Mouse (Mus musculus): Measurements from ENCODE around the gene Ift20. TPM values are rescaled to one million over a fixed set of nuclear protein-coding genes. Genes with fewer than 3 reads are reported as not detected.

Gene Ift20
- polyA plus RNA-seq, 1 experiment from 2014 or later = 139 TPM

GRCm38 (mm10) chr11:78549491-78549987 is 13.4 kb downstream of the Ift20 start:
- Histone ChIP-seq H3K4me3 (peak overlapping the region; percentile 70), H3K27ac (no peak overlapping the region), H3K9ac (peak overlapping the region; percentile 73; the same call in 1 of the 2 replicates), H3K9me3 (0 out of 2 replicates have a peak, but pooled peaks cover 2% of the 10 kb centered on the region), H3K4me1 (peaks cover 12% of the 10 kb centered on the region), H3K4me2 (replicated peaks) (peak overlapping the region; percentile 72), H3K27me3 (no peaks in the 10 kb centered on the region), H3K36me3 (peaks cover 5% of the 10 kb centered on the region)
- 11% methylated on average over 5 of the region's 5 CpGs for WGBS
- no peak for ATAC-seq (ENCODE audit: insufficient number of reproducible peaks, insufficient read depth, low FRiP score, low TSS enrichment)

GRCm38 (mm10) chr11:78550168-78551058 is 14.3 kb downstream of the Ift20 start, which contains the start of gene Tmem97:
Gene Tmem97, minus strand, starts transcription at chr11:78550777.
- H3K27ac ChIP-seq = peak within 1 kb of the TSS; percentile 81
- H3K4me1 ChIP-seq = peaks cover 12% of the 10 kb centered on the region
- H3K9me3 ChIP-seq = 0 out of 2 replicates have a peak, but pooled peaks cover 2% of the 10 kb centered on the region
- H3K4me3 ChIP-seq = peak within 1 kb of the TSS; percentile 70
- peak within 1 kb of the TSS; percentile 72 for H3K4me2 ChIP-seq (replicated peaks)
- H3K36me3 ChIP-seq = peaks cover 4% of the 10 kb centered on the region
- peak within 1 kb of the TSS; percentile 73 for H3K9ac ChIP-seq
- WGBS = under 1% methylated on average over 60 of the region's 60 CpGs
- no peaks in the 10 kb centered on the region for H3K27me3 ChIP-seq
- peak; percentile 100 for ATAC-seq (ENCODE audit: insufficient number of reproducible peaks, insufficient read depth, low FRiP score, low TSS enrichment)

- H3K9me3 ChIP-seq = 0 out of 2 replicates have a peak, but pooled peaks cover 2% of the 10 kb centered on the region
- WGBS = 34% methylated on average over 6 of the region's 6 CpGs
- ATAC-seq (ENCODE audit: insufficient number of reproducible peaks, insufficient read depth, low FRiP score, low TSS enrichment) = peak; percentile 53; the same call in 1 of the 2 replicates
- H3K27me3 ChIP-seq = no peaks in the 10 kb centered on the region
- H3K36me3 ChIP-seq = no peaks in the 10 kb centered on the region
- peak overlapping the region; percentile 70 for H3K4me3 ChIP-seq
- H3K4me1 ChIP-seq = peaks cover 12% of the 10 kb centered on the region
- H3K4me2 ChIP-seq (replicated peaks) = peak overlapping the region; percentile 72
- H3K27ac ChIP-seq = peak overlapping the region; percentile 61
- peak overlapping the region; percentile 43 for H3K9ac ChIP-seq
Observed at GRCm38 (mm10) chr11:78551059-78551398, 14.9 kb downstream of the Ift20 start.

- no peak overlapping the region for H3K9ac ChIP-seq
- no peak overlapping the region for H3K27ac ChIP-seq
- no peak overlapping the region for H3K4me2 ChIP-seq (replicated peaks)
- no peak overlapping the region for H3K4me3 ChIP-seq
- ATAC-seq (ENCODE audit: insufficient number of reproducible peaks, insufficient read depth, low FRiP score, low TSS enrichment) = no peak
- H3K4me1 ChIP-seq = no peaks in the 10 kb centered on the region
- no peaks in the 10 kb centered on the region for H3K36me3 ChIP-seq
- 0 out of 2 replicates have a peak, but pooled peaks cover 2% of the 10 kb centered on the region for H3K9me3 ChIP-seq
- no peaks in the 10 kb centered on the region for H3K27me3 ChIP-seq
- WGBS = 82% methylated on average over 3 of the region's 3 CpGs
Observed at GRCm38 (mm10) chr11:78555623-78556022, 19.5 kb downstream of the Ift20 start.

- WGBS = 76% methylated on average over 4 of the region's 4 CpGs
- no peaks in the 10 kb centered on the region for H3K36me3 ChIP-seq
- H3K4me2 ChIP-seq (replicated peaks) = no peak overlapping the region
- no peak overlapping the region for H3K27ac ChIP-seq
- no peak overlapping the region for H3K9ac ChIP-seq
- no peak for ATAC-seq (ENCODE audit: insufficient number of reproducible peaks, insufficient read depth, low FRiP score, low TSS enrichment)
- no peak overlapping the region for H3K4me3 ChIP-seq
- no peaks in the 10 kb centered on the region for H3K27me3 ChIP-seq
- H3K4me1 ChIP-seq = no peaks in the 10 kb centered on the region
- 0 out of 2 replicates have a peak, but pooled peaks cover 2% of the 10 kb centered on the region for H3K9me3 ChIP-seq
Observed at GRCm38 (mm10) chr11:78556070-78556469, 19.9 kb downstream of the Ift20 start.

GRCm38 (mm10) chr11:78557241-78557640 is 21.1 kb downstream of the Ift20 start:
- WGBS = 49% methylated on average over 8 of the region's 8 CpGs

GRCm38 (mm10) chr11:78560447-78560846 is 24.3 kb downstream of the Ift20 start:
- Histone ChIP-seq H3K27ac (no peak overlapping the region), H3K9ac (no peak overlapping the region), H3K9me3 (no peaks in the 10 kb centered on the region), H3K4me1 (no peaks in the 10 kb centered on the region), H3K36me3 (no peaks in the 10 kb centered on the region), H3K4me2 (replicated peaks) (no peak overlapping the region), H3K4me3 (no peak overlapping the region), H3K27me3 (no peaks in the 10 kb centered on the region)
- no peak for ATAC-seq (ENCODE audit: insufficient number of reproducible peaks, insufficient read depth, low FRiP score, low TSS enrichment)
- 18% methylated on average over 4 of the region's 4 CpGs for WGBS

More at GRCm38 (mm10) chr11:78557241-78557640, 21.1 kb downstream of the Ift20 start:
- H3K4me1 ChIP-seq = no peaks in the 10 kb centered on the region
- H3K27me3 ChIP-seq = no peaks in the 10 kb centered on the region
- ATAC-seq (ENCODE audit: insufficient number of reproducible peaks, insufficient read depth, low FRiP score, low TSS enrichment) = no peak
- H3K36me3 ChIP-seq = no peaks in the 10 kb centered on the region
- no peak overlapping the region for H3K4me3 ChIP-seq
- H3K4me2 ChIP-seq (replicated peaks) = no peak overlapping the region
- no peak overlapping the region for H3K27ac ChIP-seq
- 0 out of 2 replicates have a peak, but pooled peaks cover 2% of the 10 kb centered on the region for H3K9me3 ChIP-seq
- no peak overlapping the region for H3K9ac ChIP-seq

GRCm38 (mm10) chr11:78566775-78567174 is 30.6 kb downstream of the Ift20 start:
- no peak overlapping the region for H3K27ac ChIP-seq
- no peaks in the 10 kb centered on the region for H3K27me3 ChIP-seq
- H3K9ac ChIP-seq = no peak overlapping the region
- no peaks in the 10 kb centered on the region for H3K4me1 ChIP-seq
- ATAC-seq (ENCODE audit: insufficient number of reproducible peaks, insufficient read depth, low FRiP score, low TSS enrichment) = no peak
- H3K9me3 ChIP-seq = no peaks in the 10 kb centered on the region
- peaks cover 24% of the 10 kb centered on the region for H3K36me3 ChIP-seq
- WGBS = 59% methylated on average over 6 of the region's 6 CpGs
- no peak overlapping the region for H3K4me2 ChIP-seq (replicated peaks)
- no peak overlapping the region for H3K4me3 ChIP-seq

GRCm38 (mm10) chr11:78567614-78568013 is 31.5 kb downstream of the Ift20 start:
- H3K27ac ChIP-seq = no peak overlapping the region
- H3K4me2 ChIP-seq (replicated peaks) = no peak overlapping the region
- H3K27me3 ChIP-seq = no peaks in the 10 kb centered on the region
- H3K36me3 ChIP-seq = peaks cover 32% of the 10 kb centered on the region
- no peak overlapping the region for H3K9ac ChIP-seq
- H3K4me3 ChIP-seq = no peak overlapping the region
- no peak for ATAC-seq (ENCODE audit: insufficient number of reproducible peaks, insufficient read depth, low FRiP score, low TSS enrichment)
- WGBS = 95% methylated on average over 6 of the region's 6 CpGs
- no peaks in the 10 kb centered on the region for H3K4me1 ChIP-seq
- no peaks in the 10 kb centered on the region for H3K9me3 ChIP-seq

- WGBS = 86% methylated on average over 10 of the region's 10 CpGs
- no peak overlapping the region for H3K27ac ChIP-seq
- no peak overlapping the region for H3K4me3 ChIP-seq
- peaks cover 39% of the 10 kb centered on the region for H3K36me3 ChIP-seq
- no peak overlapping the region for H3K4me2 ChIP-seq (replicated peaks)
- H3K27me3 ChIP-seq = no peaks in the 10 kb centered on the region
- no peaks in the 10 kb centered on the region for H3K4me1 ChIP-seq
- H3K9ac ChIP-seq = no peak overlapping the region
- no peaks in the 10 kb centered on the region for H3K9me3 ChIP-seq
- ATAC-seq (ENCODE audit: insufficient number of reproducible peaks, insufficient read depth, low FRiP score, low TSS enrichment) = no peak
Observed at GRCm38 (mm10) chr11:78568827-78569226, 32.7 kb downstream of the Ift20 start.

GRCm38 (mm10) chr11:78569806-78570205 is 33.6 kb downstream of the Ift20 start:
- Histone ChIP-seq H3K4me3 (no peak overlapping the region), H3K27me3 (no peaks in the 10 kb centered on the region), H3K36me3 (peaks cover 43% of the 10 kb centered on the region), H3K4me2 (replicated peaks) (no peak overlapping the region), H3K9me3 (no peaks in the 10 kb centered on the region), H3K4me1 (no peaks in the 10 kb centered on the region), H3K27ac (no peak overlapping the region), H3K9ac (no peak overlapping the region)
- 52% methylated on average over 3 of the region's 3 CpGs for WGBS
- no peak for ATAC-seq (ENCODE audit: insufficient number of reproducible peaks, insufficient read depth, low FRiP score, low TSS enrichment)

GRCm38 (mm10) chr11:78571441-78571840 is 35.3 kb downstream of the Ift20 start:
- Histone ChIP-seq H3K4me1 (no peaks in the 10 kb centered on the region), H3K27ac (no peak overlapping the region), H3K9ac (no peak overlapping the region), H3K27me3 (no peaks in the 10 kb centered on the region), H3K4me2 (replicated peaks) (no peak overlapping the region), H3K9me3 (no peaks in the 10 kb centered on the region), H3K36me3 (peaks cover 49% of the 10 kb centered on the region), H3K4me3 (no peak overlapping the region)
- ATAC-seq (ENCODE audit: insufficient number of reproducible peaks, insufficient read depth, low FRiP score, low TSS enrichment) = no peak
- WGBS = 93% methylated on average over 8 of the region's 8 CpGs
